Mouse (Mus musculus) CH12.LX (cell line): ENCODE data around the gene H2-M2. TPM values are rescaled to one million over a fixed set of nuclear protein-coding genes. Genes with fewer than 3 reads are reported as not detected.

ENCODE experiments used
- DNase-seq: peaks from one replicate; pipeline ENCODE4 v3.0.0-alpha.2; 2013; ENCODE audit errors: extremely low read depth
- H3K27ac ChIP-seq: 2 replicates; pipeline ENCODE4 v1.5.1; 2012; ENCODE audit warnings: low read depth, mild to moderate bottlenecking, control low read depth, moderate library complexity; ENCODE audit not compliant: insufficient read depth
- H3K27me3 ChIP-seq: replicated peaks from 2 replicates; pipeline ENCODE3; 2012; ENCODE audit warnings: inconsistent platforms
- H3K36me3 ChIP-seq, 2 experiments: replicated peaks in 1 of 2; 2 replicates each; pipeline versions ENCODE3 to v1.6.1; 2012; ENCODE audit warnings: inconsistent platforms in 1 of 2, low read length in 1 of 2, mild to moderate bottlenecking in 1 of 2, mixed read lengths in 1 of 2, moderate library complexity in 1 of 2; ENCODE audit not compliant: control insufficient read depth in 1 of 2, insufficient read depth in 1 of 2
- H3K4me1 ChIP-seq, 2 experiments: 2 replicates each; pipeline ENCODE4 v1.6.1; 2012; ENCODE audit warnings: inconsistent platforms in 1 of 2, moderate library complexity in 1 of 2; ENCODE audit not compliant: insufficient read depth in 2 of 2, control insufficient read depth in 1 of 2
- H3K4me2 ChIP-seq: 2 replicates; pipeline ENCODE4 v1.6.1; 2012; ENCODE audit warnings: low read depth, mild to moderate bottlenecking, control low read depth; ENCODE audit not compliant: poor library complexity, insufficient read depth, severe bottlenecking
- H3K4me3 ChIP-seq, 3 experiments: fragments of 150-350 bp in 1 of 3; sonication (generic) in 1 of 3; replicated peaks in 1 of 3; 2 replicates each; pipeline versions ENCODE3 to v1.5.1; 2011 to 2012; ENCODE audit warnings: low read depth in 2 of 3, low read length in 2 of 3, mild to moderate bottlenecking in 2 of 3, moderate library complexity in 2 of 3, control low read depth in 1 of 3, improper control_type of control experiment in 1 of 3, inconsistent platforms in 1 of 3, mixed read lengths in 1 of 3; ENCODE audit not compliant: poor library complexity in 1 of 3
- H3K79me2 ChIP-seq: replicated peaks from 2 replicates; pipeline ENCODE4 v1.6.1; 2012; ENCODE audit warnings: mild to moderate bottlenecking, moderate library complexity; ENCODE audit not compliant: control insufficient read depth, poor library complexity, insufficient read depth, severe bottlenecking; ENCODE audit errors: extremely low read depth
- H3K9ac ChIP-seq: 2 replicates; pipeline ENCODE4 v1.6.1; 2012; ENCODE audit warnings: low read depth, mild to moderate bottlenecking, control low read depth, moderate library complexity; ENCODE audit not compliant: insufficient read depth
- H3K9me3 ChIP-seq: replicated peaks from 2 replicates; pipeline ENCODE3; 2012; ENCODE audit warnings: low read length, inconsistent platforms, mixed read lengths
- CHD1 ChIP-seq: IDR thresholded peaks from 2 replicates; pipeline ENCODE4 v1.6.1; 2012; ENCODE audit warnings: low read depth, low read length, improper control_type of control experiment, inconsistent platforms
- E2F4 ChIP-seq: IDR thresholded peaks from 2 replicates; pipeline ENCODE4 v1.6.1; 2011; ENCODE audit warnings: low read depth, low read length, improper control_type of control experiment; ENCODE audit not compliant: insufficient replicate concordance
- EP300 ChIP-seq: IDR thresholded peaks from 2 replicates; pipeline ENCODE4 v1.6.1; 2011; ENCODE audit warnings: low read length, improper control_type of control experiment
- GABPA ChIP-seq: IDR thresholded peaks from 2 replicates; pipeline ENCODE4 v1.6.1; 2012; ENCODE audit warnings: low read depth, low read length, improper control_type of control experiment, inconsistent platforms; ENCODE audit not compliant: insufficient replicate concordance
- JUN ChIP-seq: IDR thresholded peaks from 2 replicates; pipeline ENCODE4 v1.6.1; 2011; ENCODE audit warnings: low read depth, mild to moderate bottlenecking, low read length, improper control_type of control experiment, moderate library complexity; ENCODE audit not compliant: insufficient read depth
- JUND ChIP-seq: conservative IDR thresholded peaks from 2 replicates; pipeline ENCODE4 v1.6.1; 2011; ENCODE audit warnings: low read depth, low read length, improper control_type of control experiment
- MAFK ChIP-seq: IDR thresholded peaks from 2 replicates; pipeline ENCODE4 v1.6.1; 2011; ENCODE audit warnings: low read length, improper control_type of control experiment; ENCODE audit not compliant: insufficient replicate concordance
- MAX ChIP-seq: IDR thresholded peaks from 2 replicates; pipeline ENCODE4 v1.6.1; 2011; ENCODE audit warnings: low read length, improper control_type of control experiment
- MAZ ChIP-seq: IDR thresholded peaks from 2 replicates; pipeline ENCODE4 v1.6.1; 2012; ENCODE audit warnings: low read depth, mild to moderate bottlenecking, inconsistent platforms, low read length, improper control_type of control experiment, moderate library complexity
- POLR2AphosphoS2 ChIP-seq: IDR thresholded peaks from 2 replicates; pipeline ENCODE4 v1.6.1; 2011; ENCODE audit warnings: low read depth, low read length, improper control_type of control experiment
- RCOR1 ChIP-seq: conservative IDR thresholded peaks from 2 replicates; pipeline ENCODE4 v1.6.1; 2012; ENCODE audit warnings: low read depth, mild to moderate bottlenecking, inconsistent platforms, low read length, improper control_type of control experiment
- TCF12 ChIP-seq: IDR thresholded peaks from 2 replicates; pipeline ENCODE4 v1.6.1; 2014; ENCODE audit warnings: low read depth, mild to moderate bottlenecking, inconsistent platforms, low read length, improper control_type of control experiment
- ZC3H11A ChIP-seq: IDR thresholded peaks from 2 replicates; pipeline ENCODE4 v1.6.1; 2012; ENCODE audit warnings: low read depth, mild to moderate bottlenecking, inconsistent platforms, low read length, improper control_type of control experiment
- dilution Hi-C: fragments of 300-500 bp; cut with MboI; formaldehyde crosslinking; loops from 2 replicates; pipeline ENCODE4 v1.14.3; 2020; ENCODE audit warnings: low sequenced_read_pairs; ENCODE audit not compliant: extremely low pct_unique_long_range_greater_than_20kb, extremely low pct_ligation_motif_present
- in situ Hi-C: fragments of 300-500 bp; cut with MboI; formaldehyde crosslinking; loops from 3 replicates; pipeline ENCODE4 v1.14.3; 2019; ENCODE audit warnings: low sequenced_read_pairs, low pct_ligation_motif_present, low pct_unique_long_range_greater_than_20kb, mixed read lengths
- polyA plus RNA-seq: library from polyadenylated mRNA; unstranded; fragments of >175 nt; gene quantifications from 2 replicates; pipeline ENCODE4 v1.2.1, GENCODE M21; 2012; ENCODE audit warnings: low read depth; ENCODE audit not compliant: insufficient read length
- total RNA-seq, 2 experiments: library from RNA; depleted of rRNA; stranded (reverse); fragments of 300-350 nt in 1 of 2; fragments of >200 nt in 1 of 2; gene quantifications; 2 replicates each; pipeline ENCODE4 v1.2.3; 2012 to 2014

The H2-M2 gene
- total and polyA plus RNA-seq, 3 experiments: 2.9 TPM; not detected in 2

DNA sequence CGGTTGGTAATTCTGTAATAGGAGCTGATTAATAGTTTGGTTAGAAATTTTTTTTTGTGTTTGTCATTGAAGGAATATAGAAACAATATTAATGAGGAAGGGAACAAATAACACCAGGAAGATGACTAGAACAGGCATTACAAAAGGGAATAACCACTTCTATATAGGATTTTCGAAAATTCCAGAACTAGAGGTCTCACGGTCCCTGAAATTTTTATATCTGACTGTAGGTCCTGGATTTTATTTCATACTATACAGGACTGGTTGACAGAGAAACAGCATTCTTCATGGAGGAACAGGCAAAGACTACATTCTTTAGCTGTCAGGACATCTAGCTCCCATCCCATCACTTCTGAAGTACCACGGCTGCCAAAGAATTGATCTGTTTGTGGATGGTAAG, 24.4 kb upstream of the H2-M2 start, which contains the start of gene Olfr111:
Gene Olfr111 (plus strand): TSS at position 301 of the 400 bp plus-strand sequence.
- Histone ChIP-seq H3K9ac (no peak within 1 kb of the TSS), H3K9me3 (peaks cover under 1% of the 10 kb centered on the region), H3K4me2 (no peak within 1 kb of the TSS), H3K4me1 (no peaks in the 10 kb centered on the region)
- dilution Hi-C loops: no loop called here
- no peak for TF ChIP-seq E2F4
- TF ChIP-seq MAFK: no peak
- TF ChIP-seq RCOR1: no peak
- TF ChIP-seq, all 38 proteins: peak for 0
- in situ Hi-C loops: no loop called here
- Histone ChIP-seq H3K36me3 (no peaks in the 10 kb centered on the region), H3K27ac (no peak within 1 kb of the TSS), H3K27me3 (no peaks in the 10 kb centered on the region), H3K79me2 (no peaks in the 10 kb centered on the region), H3K4me3 (no peak within 1 kb of the TSS)
- no peak for DNase-seq

- no peak within 1 kb of the TSS for H3K4me3 ChIP-seq
- no peaks in the 10 kb centered on the region for H3K4me1 ChIP-seq
- in situ Hi-C loops: no loop called here
Observed at GRCm38 (mm10) chr17:37491930-37492518, 8.7 kb upstream of the H2-M2 start, which contains the start of gene Olfr110. Olfr110 (plus strand) TSS chr17:37492468.

DNA sequence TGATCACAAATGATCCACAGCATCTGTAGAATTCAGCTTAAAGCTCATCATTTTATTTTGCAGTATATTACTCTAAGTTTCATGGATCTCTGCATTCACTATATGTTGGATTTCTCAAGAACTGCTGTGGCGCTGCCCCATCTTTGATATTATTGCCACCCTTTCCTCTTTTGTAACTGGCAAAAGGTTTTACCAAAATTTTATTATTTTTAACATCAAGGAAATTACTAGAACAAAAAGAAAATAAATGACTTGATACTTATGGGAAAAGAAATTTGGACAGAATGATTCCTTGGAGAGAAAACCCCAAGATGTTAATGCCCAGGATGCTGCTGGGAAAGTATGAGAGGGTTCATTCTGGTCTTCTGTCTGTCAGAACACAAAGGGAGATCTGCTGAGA, 24.7 kb downstream of the H2-M2 start, which contains the start of gene Olfr109:
Gene Olfr109 (plus strand): TSS at position 301 of the 400 bp plus-strand sequence.
- no peak within 1 kb of the TSS for H3K4me3 ChIP-seq
- TF ChIP-seq MAX (no peak), RCOR1 (no peak), TCF12 (no peak), GABPA (no peak), ZC3H11A (no peak), CHD1 (no peak), MAZ (no peak)
- no peak within 1 kb of the TSS for H3K4me2 ChIP-seq
- H3K27ac ChIP-seq: no peak within 1 kb of the TSS
- in situ Hi-C loops: no loop called here
- H3K9ac ChIP-seq: no peak within 1 kb of the TSS
- no peaks in the 10 kb centered on the region for H3K27me3 ChIP-seq
- H3K79me2 ChIP-seq: no peaks in the 10 kb centered on the region
- no peaks in the 10 kb centered on the region for H3K9me3 ChIP-seq
- no peak for DNase-seq
- H3K4me1 ChIP-seq: no peaks in the 10 kb centered on the region
- no peaks in the 10 kb centered on the region for H3K36me3 ChIP-seq
- dilution Hi-C loops: no loop called here

More at GRCm38 (mm10) chr17:37491930-37492518, 8.7 kb upstream of the H2-M2 start, which contains the start of gene Olfr110:
- no peaks in the 10 kb centered on the region for H3K79me2 ChIP-seq
- no peak within 1 kb of the TSS for H3K27ac ChIP-seq
- TF ChIP-seq JUND: no peak
- no peak for TF ChIP-seq POLR2AphosphoS2
- TF ChIP-seq EP300: no peak
- no peak for TF ChIP-seq JUN
- no peak within 1 kb of the TSS for H3K4me2 ChIP-seq
- H3K27me3 ChIP-seq: no peaks in the 10 kb centered on the region
- no peaks in the 10 kb centered on the region for H3K36me3 ChIP-seq
- dilution Hi-C loops: no loop called here
- peaks cover 3% of the 10 kb centered on the region for H3K9me3 ChIP-seq
- DNase-seq: peak; percentile 1
- no peak within 1 kb of the TSS for H3K9ac ChIP-seq
